Mouse (Mus musculus) CD4-positive, CD25-positive, alpha-beta regulatory T cell, adult 4 months (primary cell): ENCODE measurements around the gene F5. TPM values are rescaled to one million over a fixed set of nuclear protein-coding genes. Genes with fewer than 3 reads are reported as not detected.

Experiments
- ATAC-seq: one replicate; pipeline ENCODE4 v1.8.0; 2017
- polyA plus RNA-seq, 2 experiments: library from polyadenylated mRNA; unstranded; fragments of 100-300 nt; shearing (Covaris generic); gene quantifications; one replicate each; pipeline ENCODE4 v1.2.1; 2017

The F5 gene
- polyA plus RNA-seq = under 1 TPM in 1 of 2 experiments, not detected in 1; 0.04 TPM

GRCm38 (mm10) chr1:164151387-164152088 is at the start of gene F5:
Gene F5, plus strand, starts transcription at chr1:164151838.
- no peak for ATAC-seq

- no peak for ATAC-seq
These were observed 41.9 kb upstream of the F5 start for GRCm38 (mm10) chr1:164109763-164110162.

- no peak for ATAC-seq
These were observed 40.9 kb upstream of the F5 start for GRCm38 (mm10) chr1:164110591-164111329.

GRCm38 (mm10) chr1:164114280-164114679 is 37.4 kb upstream of the F5 start:
- no peak for ATAC-seq

- no peak for ATAC-seq
These were observed 36.6 kb upstream of the F5 start, which contains the start of gene Selp for GRCm38 (mm10) chr1:164114947-164115493. Gene Selp, plus strand, starts transcription at chr1:164115264.

- no peak for ATAC-seq
These were observed 36.0 kb upstream of the F5 start for GRCm38 (mm10) chr1:164115647-164116046.

- no peak for ATAC-seq
These were observed 33.8 kb upstream of the F5 start for GRCm38 (mm10) chr1:164117869-164118268.

GRCm38 (mm10) chr1:164119892-164120776 is 31.5 kb upstream of the F5 start:
- no peak for ATAC-seq

GRCm38 (mm10) chr1:164120777-164121158 is 30.9 kb upstream of the F5 start:
- ATAC-seq = no peak

GRCm38 (mm10) chr1:164123836-164124235 is 27.8 kb upstream of the F5 start:
- ATAC-seq = peak; percentile 40

- no peak for ATAC-seq
These were observed 21.6 kb upstream of the F5 start for GRCm38 (mm10) chr1:164130013-164130412.

- no peak for ATAC-seq
These were observed 19.0 kb upstream of the F5 start for GRCm38 (mm10) chr1:164132609-164133008.

GRCm38 (mm10) chr1:164134101-164134500 is 17.5 kb upstream of the F5 start:
- ATAC-seq = no peak

GRCm38 (mm10) chr1:164135360-164135759 is 16.3 kb upstream of the F5 start:
- ATAC-seq = peak; percentile 63

GRCm38 (mm10) chr1:164135960-164136359 is 15.7 kb upstream of the F5 start:
- ATAC-seq = peak; percentile 73

- no peak for ATAC-seq
These were observed 15.0 kb upstream of the F5 start for GRCm38 (mm10) chr1:164136636-164137035.

- ATAC-seq = peak; percentile 56
These were observed 13.1 kb upstream of the F5 start for GRCm38 (mm10) chr1:164138365-164139130.

GRCm38 (mm10) chr1:164139464-164139863 is 12.2 kb upstream of the F5 start:
- ATAC-seq = no peak

- peak; percentile 43 for ATAC-seq
These were observed 2.6 kb upstream of the F5 start for GRCm38 (mm10) chr1:164149083-164149482.

- no peak for ATAC-seq
These were observed 1.2 kb downstream of the F5 start for GRCm38 (mm10) chr1:164152836-164153235.

- no peak for ATAC-seq
These were observed 3.3 kb downstream of the F5 start for GRCm38 (mm10) chr1:164154983-164155382.

- ATAC-seq = no peak
These were observed 6.9 kb downstream of the F5 start for GRCm38 (mm10) chr1:164158571-164158970.
